Mouse (Mus musculus) c-Kit-negative CD71-positive TER-119-positive erythroid progenitor cells, embryonic 14.5 days (primary cell): Measurements from ENCODE around the gene Tut7.
"Not testable (repeated sequence)": the region's sequence is repeated elsewhere in the genome, so short reads cannot be mapped to it uniquely, and the experiment has no call there.

Experiments
- DNase-seq: peaks from one replicate; pipeline ENCODE4 v3.0.0-alpha.2; 2013; ENCODE audit warnings: low read depth, low spot score

The Tut7 gene

DNA sequence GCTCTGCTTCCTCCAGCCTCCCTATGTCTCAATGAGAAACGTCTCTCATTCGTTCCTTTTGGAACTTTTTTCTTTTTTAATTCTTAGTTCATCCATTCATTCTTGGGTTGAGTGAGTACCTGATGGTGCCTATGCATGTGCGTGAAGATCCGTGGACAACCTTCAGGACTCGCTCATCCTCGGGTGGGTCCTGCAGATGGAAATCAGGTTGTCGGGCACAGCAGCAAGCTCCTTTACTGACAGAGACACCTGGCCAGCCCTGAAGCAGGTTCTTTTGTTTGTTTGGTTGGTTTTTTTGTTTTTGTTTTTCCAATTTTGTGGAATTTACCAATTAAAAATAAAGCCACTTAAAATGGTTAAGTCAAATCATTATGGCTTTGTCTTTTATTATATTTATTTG lies 9.9 kb upstream of the Tut7 start:
- DNase-seq = no peak

DNA sequence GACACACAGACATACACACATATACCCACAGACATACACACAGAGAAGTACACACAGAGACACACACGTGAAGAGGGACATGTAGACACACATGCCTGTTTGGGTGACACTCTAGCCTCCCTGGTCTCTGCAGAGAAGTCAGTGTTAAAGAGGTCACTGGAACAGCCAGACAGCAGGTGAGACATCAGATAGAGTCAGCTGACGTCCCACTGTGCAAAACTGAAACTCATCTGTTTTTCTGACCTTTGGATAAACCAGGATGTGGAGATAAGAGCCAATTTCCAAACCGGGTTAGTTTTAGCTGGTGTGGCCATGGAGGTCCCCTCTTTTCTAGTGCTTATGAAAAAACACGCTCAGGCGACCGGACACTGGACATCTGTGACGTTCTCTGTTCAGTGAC lies 9.5 kb upstream of the Tut7 start:
- DNase-seq = no peak

DNA sequence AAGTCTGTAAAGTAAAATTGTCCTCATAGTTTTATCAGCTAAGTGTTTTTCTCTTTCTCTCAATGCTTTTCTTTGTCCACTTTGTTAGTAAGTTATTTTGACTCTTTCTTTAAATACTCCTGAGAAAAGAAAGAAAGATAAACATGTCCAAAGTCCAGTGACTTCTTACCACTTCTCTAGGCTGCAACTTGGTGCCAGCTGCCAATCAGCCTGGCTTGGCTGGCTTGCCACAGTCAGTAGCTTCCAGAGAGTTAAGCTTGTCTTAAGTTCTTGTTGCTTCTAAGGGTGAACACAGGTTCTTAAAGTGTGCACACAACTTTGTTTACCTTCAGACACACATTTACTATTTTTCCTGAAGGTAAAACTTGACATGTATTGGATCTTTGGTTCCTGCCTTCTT lies 3.0 kb upstream of the Tut7 start:
- no peak for DNase-seq

DNA sequence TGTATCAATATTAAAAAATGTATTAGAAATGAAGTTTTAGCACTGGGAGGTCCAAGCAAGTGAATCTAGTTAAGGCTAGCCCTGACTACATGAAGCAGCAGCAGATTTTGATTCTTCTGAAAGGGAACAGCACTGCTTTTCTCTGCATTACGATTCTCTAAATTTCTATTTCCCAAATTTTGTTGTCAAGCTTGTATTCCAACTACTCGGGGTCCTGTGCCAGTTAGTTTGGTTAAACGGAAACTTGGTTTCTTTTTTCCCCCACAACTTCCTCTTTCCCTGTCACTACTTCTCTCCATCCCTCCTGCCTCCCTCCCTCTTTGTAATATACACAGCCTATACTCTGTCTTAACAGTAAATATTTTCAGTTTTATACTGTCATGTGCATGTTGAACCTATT lies 2.1 kb downstream of the Tut7 start:
- DNase-seq = no peak

DNA sequence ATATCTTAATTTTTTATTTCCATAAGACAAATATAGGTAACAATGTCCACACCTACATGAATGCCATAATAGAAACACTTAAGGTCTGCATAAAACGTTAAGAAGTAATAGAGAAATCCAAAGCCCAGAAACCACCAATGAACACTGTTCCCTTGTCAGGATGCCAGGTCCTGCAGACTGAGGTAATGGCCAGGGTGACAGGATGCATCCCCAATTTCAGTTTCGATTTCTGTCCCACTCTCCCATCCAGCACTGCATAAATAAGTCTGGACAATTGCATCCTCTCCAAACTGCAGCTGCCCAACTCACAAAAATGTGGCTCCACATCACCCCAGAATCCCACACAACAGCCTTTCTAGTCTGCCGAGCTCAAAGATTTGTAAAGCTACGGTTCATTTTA lies 2.8 kb downstream of the Tut7 start:
- DNase-seq = no peak

GRCm38 (mm10) chr13:59817352-59817751 lies 5.6 kb downstream of the Tut7 start:
- no peak for DNase-seq

DNA sequence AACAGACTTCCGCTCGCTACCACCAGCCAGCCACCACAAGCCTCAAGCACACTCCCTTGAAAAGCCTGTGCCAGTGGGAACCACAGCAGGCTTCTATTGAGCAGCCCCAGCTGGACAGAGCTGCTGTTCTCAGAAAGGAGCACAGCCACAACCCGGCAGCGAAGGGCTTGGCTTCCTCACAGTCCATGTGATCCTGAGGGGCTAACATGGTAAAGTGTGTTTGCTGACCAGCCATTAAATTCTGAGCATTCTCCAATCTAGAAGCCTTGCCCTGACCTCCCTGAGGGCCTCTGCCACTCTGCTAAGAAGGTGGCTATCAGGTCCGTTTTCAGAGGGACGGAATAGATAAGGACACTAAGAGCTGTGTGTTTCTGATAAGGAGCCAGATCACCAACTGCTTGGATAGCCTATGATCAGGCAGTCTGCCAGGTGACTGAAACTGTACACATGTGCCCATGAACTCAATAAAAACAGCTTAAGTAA lies 8.8 kb downstream of the Tut7 start:
- DNase-seq = peak; percentile 83

DNA sequence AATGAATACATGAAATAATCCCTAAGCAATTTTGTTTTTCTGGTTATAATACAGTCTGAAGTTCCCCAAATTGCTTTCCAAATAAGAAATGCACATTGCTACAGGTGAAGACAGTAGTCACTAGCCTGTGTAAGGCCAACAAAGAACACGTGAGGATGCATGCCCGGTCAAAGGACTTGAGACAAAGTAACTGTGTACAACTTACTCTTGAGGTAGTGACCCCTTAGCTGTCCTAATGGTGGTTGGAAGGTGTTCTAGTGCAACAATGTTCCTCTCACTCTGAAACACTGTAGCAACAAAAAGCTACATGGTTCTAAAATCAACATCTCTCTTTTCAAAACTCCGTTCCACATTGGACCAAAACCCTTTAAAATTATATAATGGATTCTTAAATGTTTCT lies 11.4 kb downstream of the Tut7 start:
- DNase-seq = no peak

GRCm38 (mm10) chr13:59801000-59801399 lies 21.9 kb downstream of the Tut7 start:
- no peak for DNase-seq

DNA sequence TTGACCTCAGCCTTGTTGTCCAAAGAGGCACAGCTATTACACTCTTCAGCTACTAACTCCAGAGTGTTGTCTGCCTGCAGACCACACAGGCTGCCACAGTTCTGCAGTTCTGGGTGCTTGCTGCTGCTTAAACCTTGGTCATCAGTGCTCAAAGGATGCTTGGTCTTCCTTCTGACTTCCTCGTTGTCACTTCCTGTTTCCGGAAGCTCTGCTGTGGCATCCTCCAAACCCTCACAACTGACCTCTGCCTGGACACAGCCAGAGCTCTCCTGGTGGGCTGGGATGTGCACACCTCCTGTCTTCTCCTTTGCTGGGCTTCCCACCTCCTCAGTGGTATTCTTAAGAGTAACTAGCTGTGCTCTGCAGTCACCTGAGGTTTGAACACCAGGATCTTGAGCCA lies 22.9 kb downstream of the Tut7 start:
- no peak for DNase-seq

DNA sequence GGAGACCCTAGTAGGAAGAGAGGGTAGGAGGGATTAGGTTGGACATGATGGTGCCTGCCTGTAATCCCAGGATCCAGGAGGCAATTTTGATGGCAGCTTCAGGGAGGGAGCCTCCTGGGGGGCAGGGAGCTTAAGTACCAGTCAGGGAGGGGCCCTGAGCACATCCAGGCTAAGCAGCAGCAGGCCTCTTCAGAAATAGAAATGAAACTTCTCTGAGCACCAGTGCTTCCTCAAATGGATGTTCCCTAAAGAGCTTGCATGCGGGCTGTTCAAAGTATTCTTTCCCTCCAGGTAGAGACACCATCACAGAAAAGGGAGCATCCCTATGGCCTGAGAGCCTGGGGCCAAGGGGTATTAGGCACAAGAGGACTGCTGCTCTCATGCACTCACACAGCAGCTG lies 24.6 kb downstream of the Tut7 start:
- DNase-seq = no peak

DNA sequence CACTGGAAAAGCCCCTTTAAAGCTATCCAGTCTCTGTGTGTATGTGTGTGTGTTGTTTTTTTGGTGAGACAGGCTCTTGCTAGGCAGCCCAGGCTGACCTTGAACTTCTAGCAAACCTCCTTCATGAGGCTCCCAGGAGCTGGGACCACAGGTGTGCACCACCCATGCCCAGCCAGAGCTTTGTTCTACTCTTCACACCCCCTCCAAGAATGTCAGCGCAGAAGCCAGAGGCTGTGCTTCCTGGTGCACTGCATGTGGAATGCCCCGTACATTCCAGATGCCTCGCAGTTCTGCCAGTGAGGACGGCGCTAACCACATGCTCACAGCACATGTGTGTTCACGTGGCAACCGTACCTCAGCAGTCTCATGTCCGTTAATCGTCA lies 26.5 kb downstream of the Tut7 start:
- DNase-seq = no peak

- DNase-seq = peak; percentile 79
Measured at GRCm38 (mm10) chr13:59795807-59796465, 27.0 kb downstream of the Tut7 start.

DNA sequence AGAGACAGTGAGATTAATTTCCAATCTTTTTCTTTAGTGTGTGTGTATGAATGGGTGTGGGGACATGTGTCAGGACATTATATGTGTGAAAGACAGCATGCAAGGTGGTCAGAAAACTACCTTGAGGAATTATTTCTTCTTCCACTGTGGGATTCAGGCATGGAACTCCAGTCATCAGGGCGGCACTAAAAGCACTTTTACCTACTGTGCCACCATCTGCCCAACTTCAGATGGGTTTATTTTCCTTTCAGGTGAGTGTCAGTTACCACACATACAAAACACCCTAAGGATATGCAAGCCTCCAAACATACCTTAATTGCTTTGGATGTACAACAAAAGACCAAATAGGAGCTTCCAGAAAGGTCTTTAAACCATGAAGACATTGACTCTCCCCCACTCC lies 28.2 kb downstream of the Tut7 start:
- DNase-seq = no peak

DNA sequence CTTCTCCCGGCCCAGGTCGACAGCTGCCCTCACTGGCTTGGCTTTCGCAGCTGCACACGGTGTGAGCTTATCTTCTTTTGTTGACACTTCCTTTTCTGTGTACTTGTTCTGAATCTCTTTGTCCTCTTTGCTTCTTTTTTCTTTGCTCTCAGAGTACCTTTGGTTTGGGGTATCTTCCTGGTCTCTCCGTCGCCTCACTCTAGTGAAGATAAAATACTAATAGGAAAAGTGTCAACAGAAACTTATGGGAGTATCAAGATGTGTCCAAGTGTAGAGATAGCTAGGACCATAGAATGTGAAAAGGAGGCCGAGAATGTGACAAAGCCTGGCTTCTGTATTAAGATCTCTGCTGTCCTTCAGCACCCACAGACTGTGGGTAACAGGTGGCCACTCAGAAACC lies 40.8 kb downstream of the Tut7 start, which contains the start of gene Gm49354:
Gene Gm49354 (minus strand): TSS at position 101 of the 400 bp plus-strand sequence.
- DNase-seq = no peak

GRCm38 (mm10) chr13:59779744-59780264 lies 43.1 kb downstream of the Tut7 start:
- DNase-seq = not testable (repeated sequence)

- no peak for DNase-seq
Measured at GRCm38 (mm10) chr13:59779213-59779612, 43.7 kb downstream of the Tut7 start.

- DNase-seq = no peak
Measured at GRCm38 (mm10) chr13:59775168-59775567, 47.8 kb downstream of the Tut7 start.

- peak; percentile 78 for DNase-seq
Measured at GRCm38 (mm10) chr13:59771257-59771656, 51.7 kb downstream of the Tut7 start.

GRCm38 (mm10) chr13:59770847-59771246 lies 52.1 kb downstream of the Tut7 start:
- no peak for DNase-seq

- peak; percentile 93 for DNase-seq
Measured at GRCm38 (mm10) chr13:59770164-59770562, 52.8 kb downstream of the Tut7 start.

DNA sequence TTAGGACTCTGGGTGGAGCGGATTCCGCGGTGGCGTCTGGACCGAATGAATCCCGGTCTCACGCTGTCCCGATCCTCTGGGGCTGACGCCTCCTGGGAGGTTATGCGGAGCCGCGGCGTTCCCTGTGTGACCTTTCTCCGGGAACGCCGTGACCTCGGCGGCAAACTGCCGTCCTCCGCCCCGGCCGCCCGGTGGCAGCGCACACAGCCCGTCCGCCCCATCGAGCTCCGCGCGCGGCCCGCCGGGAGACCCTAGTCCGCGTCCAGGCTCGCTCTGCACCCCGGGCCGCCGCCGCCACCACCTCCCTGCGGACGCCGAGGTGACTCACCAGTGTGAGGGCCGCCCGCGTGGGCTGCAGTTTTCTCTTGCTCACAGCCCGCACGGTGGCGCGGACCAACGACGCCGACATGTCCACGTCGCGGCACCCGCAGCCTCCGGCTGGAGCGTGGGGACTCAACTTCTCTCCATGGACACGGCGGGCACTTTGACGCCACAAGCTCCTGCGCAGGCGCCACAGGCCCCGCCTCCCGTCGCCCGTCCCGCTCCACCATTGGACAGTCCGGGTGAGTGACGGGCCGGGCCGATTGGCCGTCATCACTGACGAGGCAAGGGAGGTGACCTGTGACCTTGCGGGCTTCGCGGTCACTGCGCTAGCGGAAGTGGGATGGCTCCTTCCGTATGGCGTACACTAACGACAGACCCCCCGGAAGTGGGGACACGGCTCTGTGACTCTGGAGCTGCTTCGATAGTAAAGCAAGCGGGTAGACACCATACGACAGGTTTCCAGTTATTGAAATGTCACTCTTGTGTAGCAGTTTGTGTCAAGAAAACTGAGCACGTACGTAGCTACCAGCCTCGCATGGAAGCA lies 53.4 kb downstream of the Tut7 start, which contains the start of gene Isca1:
Gene Isca1 (minus strand): TSS at position 515 of the 868 bp plus-strand sequence.
- DNase-seq = peak; percentile 95

GRCm38 (mm10) chr13:59768531-59768930 lies 54.4 kb downstream of the Tut7 start:
- peak; percentile 46 for DNase-seq
